Mouse (Mus musculus): ENCODE measurements at regions not wholly inside any gene's neighbourhood (a gene's known extent, or its start where the extent isn't known, plus 50 kb on each side); places are given as distances from the start of the nearest gene placed in this dataset.
"Not testable (repeated sequence)": the region's sequence is repeated elsewhere in the genome, so short reads cannot be mapped to it uniquely, and the experiment has no call there.

DNA sequence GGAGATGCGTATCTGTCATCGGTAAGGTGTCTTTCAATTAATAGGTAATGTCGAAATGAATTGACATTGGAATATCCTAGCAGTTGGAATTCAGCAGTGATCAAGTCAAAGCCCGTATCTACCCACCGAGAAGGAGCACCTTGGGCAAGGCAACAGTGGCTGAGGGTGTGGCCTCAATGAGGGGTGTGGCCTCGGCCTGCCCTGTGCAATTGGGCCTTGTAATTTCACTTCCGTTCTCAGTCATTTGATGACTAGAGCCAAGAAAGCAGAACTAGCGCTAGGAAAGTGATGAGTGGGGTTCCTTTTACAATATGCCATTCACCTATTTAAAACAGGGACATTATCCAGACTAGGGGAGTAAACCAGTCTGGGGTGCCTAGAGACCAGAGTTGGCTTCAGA lies 77.6 kb downstream of the Elovl4 start:
- TF ChIP-seq CTCF (IDR thresholded peaks at IDR 0.05; ENCODE audit: control insufficient read depth, insufficient read depth, insufficient replicate concordance, low read depth, low read length): no peak
- no peak for TF ChIP-seq POLR2A (IDR thresholded peaks at IDR 0.05; ENCODE audit: control insufficient read depth, low read depth, low read length)
- Histone ChIP-seq H3K27me3 (ENCODE audit: control insufficient read depth, insufficient read depth, low read length) (no peaks in the 10 kb centered on the region), H3K4me1 (ENCODE audit: control insufficient read depth, insufficient read depth, low read length) (peaks cover 4% of the 10 kb centered on the region), H3K27ac (ENCODE audit: control insufficient read depth, insufficient read depth, low read depth, low read length) (no peak overlapping the region), H3K36me3 (ENCODE audit: control insufficient read depth, insufficient read depth, low read length) (no peaks in the 10 kb centered on the region), H3K4me3 (ENCODE audit: control insufficient read depth, low read depth, low read length) (no peak overlapping the region)

DNA sequence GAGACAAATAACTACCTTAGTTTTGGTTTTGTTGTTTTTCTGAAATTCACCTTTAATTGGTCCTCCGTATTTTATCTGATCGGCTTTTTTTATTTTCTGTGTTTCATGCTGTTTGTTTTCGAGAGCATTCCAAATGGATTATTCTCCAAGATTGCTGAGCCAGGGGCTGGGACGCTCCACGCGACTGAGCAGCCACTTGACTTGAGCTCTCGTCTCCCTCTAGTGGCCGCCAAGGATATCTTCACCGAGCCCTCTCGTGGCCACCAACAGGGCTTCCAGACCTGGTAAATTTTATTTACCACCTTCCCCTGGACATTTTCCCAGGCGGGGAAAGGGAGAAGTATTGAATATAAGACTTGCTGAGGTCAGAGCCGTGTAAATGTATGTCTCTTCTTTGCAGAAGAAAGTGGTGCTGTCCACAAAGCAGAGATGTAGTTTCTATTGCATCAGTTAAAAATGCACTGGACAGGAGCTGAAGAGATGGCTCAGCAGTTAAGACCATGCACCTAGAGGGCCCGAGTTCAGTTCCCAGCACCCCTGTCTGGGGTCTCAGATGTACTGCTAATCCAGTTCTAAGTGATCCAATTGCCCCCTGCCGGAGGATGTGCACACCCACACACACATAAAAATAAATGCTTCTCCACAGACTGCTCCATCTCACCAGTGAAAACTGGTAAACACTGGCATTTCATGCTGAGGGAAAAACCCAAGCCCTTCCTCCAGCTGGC lies 78.5 kb downstream of the Elovl4 start:
- H3K36me3 ChIP-seq (ENCODE audit: control insufficient read depth, insufficient read depth, low read length): no peaks in the 10 kb centered on the region
- no peak overlapping the region for H3K4me3 ChIP-seq (ENCODE audit: control insufficient read depth, low read depth, low read length)
- H3K4me1 ChIP-seq (ENCODE audit: control insufficient read depth, insufficient read depth, low read length): peaks cover 4% of the 10 kb centered on the region
- TF ChIP-seq POLR2A (IDR thresholded peaks at IDR 0.05; ENCODE audit: control insufficient read depth, low read depth, low read length) (no peak), CTCF (IDR thresholded peaks at IDR 0.05; ENCODE audit: control insufficient read depth, insufficient read depth, insufficient replicate concordance, low read depth, low read length) (peak; percentile 87)
- no peak overlapping the region for H3K27ac ChIP-seq (ENCODE audit: control insufficient read depth, insufficient read depth, low read depth, low read length)
- H3K27me3 ChIP-seq (ENCODE audit: control insufficient read depth, insufficient read depth, low read length): no peaks in the 10 kb centered on the region

DNA sequence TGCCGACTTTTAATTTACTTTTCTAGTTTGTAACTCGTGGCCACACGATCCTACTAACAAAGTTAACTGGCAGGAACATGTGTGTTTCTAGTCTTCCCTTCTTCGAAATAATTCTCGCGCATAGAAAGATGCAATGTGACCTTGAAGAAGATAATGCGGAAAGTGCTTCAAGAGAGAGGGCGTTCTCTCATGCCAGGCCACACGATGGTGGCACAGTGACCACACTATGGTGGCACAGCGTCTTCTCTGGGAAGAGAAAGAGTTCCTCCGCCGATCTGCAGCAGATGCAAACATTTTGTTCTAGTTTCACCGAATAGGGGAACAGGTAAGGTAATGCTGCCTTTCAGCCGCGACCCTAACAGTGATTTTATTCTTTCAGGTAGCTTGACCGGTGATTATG lies 79.1 kb downstream of the Elovl4 start:
- no peaks in the 10 kb centered on the region for H3K36me3 ChIP-seq (ENCODE audit: control insufficient read depth, insufficient read depth, low read length)
- no peak for TF ChIP-seq CTCF (IDR thresholded peaks at IDR 0.05; ENCODE audit: control insufficient read depth, insufficient read depth, insufficient replicate concordance, low read depth, low read length)
- no peak for TF ChIP-seq POLR2A (IDR thresholded peaks at IDR 0.05; ENCODE audit: control insufficient read depth, low read depth, low read length)
- H3K27ac ChIP-seq (ENCODE audit: control insufficient read depth, insufficient read depth, low read depth, low read length): no peak overlapping the region
- H3K27me3 ChIP-seq (ENCODE audit: control insufficient read depth, insufficient read depth, low read length): no peaks in the 10 kb centered on the region
- peak overlapping the region; percentile 25; the same call in 1 of the 2 replicates for H3K4me3 ChIP-seq (ENCODE audit: control insufficient read depth, low read depth, low read length)
- H3K4me1 ChIP-seq (ENCODE audit: control insufficient read depth, insufficient read depth, low read length): peaks cover 4% of the 10 kb centered on the region

- Histone ChIP-seq H3K27ac (ENCODE audit: control insufficient read depth, insufficient read depth, low read depth, low read length) (no peak overlapping the region), H3K36me3 (ENCODE audit: control insufficient read depth, insufficient read depth, low read length) (no peaks in the 10 kb centered on the region), H3K27me3 (ENCODE audit: control insufficient read depth, insufficient read depth, low read length) (no peaks in the 10 kb centered on the region), H3K4me1 (ENCODE audit: control insufficient read depth, insufficient read depth, low read length) (peaks cover 4% of the 10 kb centered on the region), H3K4me3 (ENCODE audit: control insufficient read depth, low read depth, low read length) (no peak overlapping the region)
- no peak for TF ChIP-seq POLR2A (IDR thresholded peaks at IDR 0.05; ENCODE audit: control insufficient read depth, low read depth, low read length)
- TF ChIP-seq CTCF (IDR thresholded peaks at IDR 0.05; ENCODE audit: control insufficient read depth, insufficient read depth, insufficient replicate concordance, low read depth, low read length): no peak
Observed at GRCm38 (mm10) chr9:83726105-83726504, 80.0 kb downstream of the Elovl4 start.

- Histone ChIP-seq H3K27me3 (ENCODE audit: control insufficient read depth, insufficient read depth, low read length) (no peaks in the 10 kb centered on the region), H3K27ac (ENCODE audit: control insufficient read depth, insufficient read depth, low read depth, low read length) (no peak overlapping the region), H3K4me3 (ENCODE audit: control insufficient read depth, low read depth, low read length) (no peak overlapping the region), H3K36me3 (ENCODE audit: control insufficient read depth, insufficient read depth, low read length) (no peaks in the 10 kb centered on the region), H3K4me1 (ENCODE audit: control insufficient read depth, insufficient read depth, low read length) (peaks cover 4% of the 10 kb centered on the region)
- TF ChIP-seq POLR2A (IDR thresholded peaks at IDR 0.05; ENCODE audit: control insufficient read depth, low read depth, low read length): no peak
Observed at GRCm38 (mm10) chr9:83725545-83725944, 80.5 kb downstream of the Elovl4 start.

- Histone ChIP-seq H3K27me3 (ENCODE audit: control insufficient read depth, insufficient read depth, low read length) (no peaks in the 10 kb centered on the region), H3K4me1 (ENCODE audit: control insufficient read depth, insufficient read depth, low read length) (no peaks in the 10 kb centered on the region), H3K36me3 (ENCODE audit: control insufficient read depth, insufficient read depth, low read length) (no peaks in the 10 kb centered on the region), H3K4me3 (ENCODE audit: control insufficient read depth, low read depth, low read length) (no peak overlapping the region), H3K27ac (ENCODE audit: control insufficient read depth, insufficient read depth, low read depth, low read length) (no peak overlapping the region)
- TF ChIP-seq POLR2A (IDR thresholded peaks at IDR 0.05; ENCODE audit: control insufficient read depth, low read depth, low read length): no peak
Observed at GRCm38 (mm10) chr9:83720982-83721381, 85.1 kb downstream of the Elovl4 start.

DNA sequence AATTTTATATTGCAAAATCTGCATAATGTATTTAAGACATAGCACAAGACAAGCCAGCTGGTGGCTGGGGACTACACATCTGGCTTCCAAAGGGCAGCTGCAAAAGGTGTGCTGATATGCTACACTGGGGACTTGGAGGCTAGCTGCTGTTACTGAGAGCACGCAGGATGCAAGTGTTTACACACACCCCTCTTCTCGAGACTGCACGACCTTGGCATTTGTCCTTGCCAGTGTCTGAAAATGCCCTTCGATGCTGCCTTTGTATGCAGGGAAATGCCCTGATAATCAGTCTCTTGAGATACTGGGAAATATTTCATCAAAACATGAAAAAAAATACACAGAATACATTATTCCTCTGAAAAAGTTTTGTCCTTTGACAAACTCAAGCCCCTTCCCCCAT lies 86.3 kb downstream of the Elovl4 start:
- TF ChIP-seq POLR2A (IDR thresholded peaks at IDR 0.05; ENCODE audit: control insufficient read depth, low read depth, low read length): no peak
- TF ChIP-seq CTCF (IDR thresholded peaks at IDR 0.05; ENCODE audit: control insufficient read depth, insufficient read depth, insufficient replicate concordance, low read depth, low read length): no peak
- H3K4me3 ChIP-seq (ENCODE audit: control insufficient read depth, low read depth, low read length): no peak overlapping the region
- H3K4me1 ChIP-seq (ENCODE audit: control insufficient read depth, insufficient read depth, low read length): no peaks in the 10 kb centered on the region
- H3K27ac ChIP-seq (ENCODE audit: control insufficient read depth, insufficient read depth, low read depth, low read length): no peak overlapping the region
- no peaks in the 10 kb centered on the region for H3K36me3 ChIP-seq (ENCODE audit: control insufficient read depth, insufficient read depth, low read length)
- H3K27me3 ChIP-seq (ENCODE audit: control insufficient read depth, insufficient read depth, low read length): no peaks in the 10 kb centered on the region

DNA sequence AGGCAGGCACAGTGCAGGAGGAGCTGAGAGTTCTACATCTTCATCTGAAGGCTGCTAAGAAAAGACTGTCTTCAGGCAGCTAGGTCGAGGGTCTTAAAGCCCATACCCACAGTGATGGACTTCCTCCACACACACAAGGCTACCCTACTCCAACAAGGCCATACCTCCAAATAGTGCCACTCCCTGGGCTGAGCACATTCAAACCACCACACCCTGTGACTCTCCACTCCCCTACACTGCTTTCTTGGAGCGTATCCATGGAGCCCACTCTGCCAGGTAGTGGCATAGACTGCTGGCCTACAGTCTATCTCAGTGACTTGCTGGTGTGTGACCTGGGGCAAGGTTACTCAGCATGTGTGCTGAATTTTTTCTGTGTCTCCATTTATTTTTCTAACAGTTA lies 88.0 kb downstream of the Elovl4 start:
- not testable (repeated sequence) for H3K36me3 ChIP-seq (ENCODE audit: control insufficient read depth, insufficient read depth, low read length); H3K4me1 ChIP-seq (ENCODE audit: control insufficient read depth, insufficient read depth, low read length); H3K27me3 ChIP-seq (ENCODE audit: control insufficient read depth, insufficient read depth, low read length); H3K27ac ChIP-seq (ENCODE audit: control insufficient read depth, insufficient read depth, low read depth, low read length); H3K4me3 ChIP-seq (ENCODE audit: control insufficient read depth, low read depth, low read length)

Measured in testis, adult 2 months (tissue).